Mouse (Mus musculus): ENCODE results near the gene March2. TPM values are rescaled to one million over a fixed set of nuclear protein-coding genes. Genes with fewer than 3 reads are reported as not detected.

March2 gene
- polyA plus RNA-seq, 1 experiment, result 17.1 TPM

- Histone ChIP-seq H3K27ac (ENCODE audit: insufficient read depth, low read length) (no peak overlapping the region), H3K27me3 (ENCODE audit: control insufficient read depth, insufficient read depth, low read length, poor library complexity, severe bottlenecking) (no peaks in the 10 kb centered on the region), H3K9me3 (replicated peaks; ENCODE audit: control insufficient read depth, insufficient read depth, low read length, poor library complexity, severe bottlenecking) (no peaks in the 10 kb centered on the region), H3K9ac (ENCODE audit: low read depth, poor library complexity, severe bottlenecking) (no peak overlapping the region), H3K36me3 (ENCODE audit: control insufficient read depth, insufficient read depth, low read length, poor library complexity, severe bottlenecking) (peaks cover 26% of the 10 kb centered on the region), H3K4me3 (ENCODE audit: low read depth, low read length) (no peak overlapping the region), H3K4me1 (ENCODE audit: control insufficient read depth, insufficient read depth, low read length) (no peaks in the 10 kb centered on the region)
- TF ChIP-seq EP300 (IDR thresholded peaks at IDR 0.05; ENCODE audit: insufficient read depth, low read depth, low read length) (no peak), POLR2A (IDR thresholded peaks at IDR 0.05; ENCODE audit: insufficient read depth, low read length) (no peak), CTCF (IDR thresholded peaks at IDR 0.05; ENCODE audit: low read depth, low read length) (no peak)
Observed at GRCm38 (mm10) chr17:33673837-33674236, 44.6 kb downstream of the March2 start.

DNA sequence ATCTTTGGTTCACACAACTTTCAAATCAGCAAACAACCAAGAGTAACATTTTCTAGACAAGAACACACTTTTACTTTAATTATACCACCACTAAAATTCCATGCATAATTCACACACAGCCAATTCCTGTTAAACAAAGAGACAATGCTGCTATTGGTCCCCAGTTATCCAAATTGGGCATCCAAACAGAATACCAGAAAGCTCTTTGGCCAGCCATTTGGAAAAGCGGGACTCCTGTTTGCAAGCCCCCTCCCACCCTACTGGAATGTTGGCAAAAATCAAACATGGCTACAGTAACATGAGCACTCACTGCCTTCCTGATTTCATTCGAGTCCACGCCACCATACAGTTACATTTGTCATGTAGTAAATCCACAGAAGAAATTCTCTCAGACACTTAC lies 48.8 kb downstream of the March2 start:
- Histone ChIP-seq H3K4me1 (ENCODE audit: control insufficient read depth, insufficient read depth, low read length) (no peaks in the 10 kb centered on the region), H3K9ac (ENCODE audit: low read depth, poor library complexity, severe bottlenecking) (no peak overlapping the region), H3K36me3 (ENCODE audit: control insufficient read depth, insufficient read depth, low read length, poor library complexity, severe bottlenecking) (peaks cover 30% of the 10 kb centered on the region), H3K4me3 (ENCODE audit: low read depth, low read length) (no peak overlapping the region), H3K27me3 (ENCODE audit: control insufficient read depth, insufficient read depth, low read length, poor library complexity, severe bottlenecking) (no peaks in the 10 kb centered on the region), H3K9me3 (replicated peaks; ENCODE audit: control insufficient read depth, insufficient read depth, low read length, poor library complexity, severe bottlenecking) (no peaks in the 10 kb centered on the region), H3K27ac (ENCODE audit: insufficient read depth, low read length) (no peak overlapping the region)
- no peak for TF ChIP-seq POLR2A (IDR thresholded peaks at IDR 0.05; ENCODE audit: insufficient read depth, low read length)
- TF ChIP-seq CTCF (IDR thresholded peaks at IDR 0.05; ENCODE audit: low read depth, low read length), result no peak
- no peak for TF ChIP-seq EP300 (IDR thresholded peaks at IDR 0.05; ENCODE audit: insufficient read depth, low read depth, low read length)

GRCm38 (mm10) chr17:33666813-33667212 lies 51.7 kb downstream of the March2 start:
- no peak overlapping the region for H3K9ac ChIP-seq (ENCODE audit: low read depth, poor library complexity, severe bottlenecking)
- no peaks in the 10 kb centered on the region for H3K27me3 ChIP-seq (ENCODE audit: control insufficient read depth, insufficient read depth, low read length, poor library complexity, severe bottlenecking)
- no peak overlapping the region for H3K4me3 ChIP-seq (ENCODE audit: low read depth, low read length)
- H3K9me3 ChIP-seq (replicated peaks; ENCODE audit: control insufficient read depth, insufficient read depth, low read length, poor library complexity, severe bottlenecking), result no peaks in the 10 kb centered on the region
- H3K4me1 ChIP-seq (ENCODE audit: control insufficient read depth, insufficient read depth, low read length), result no peaks in the 10 kb centered on the region
- no peak for TF ChIP-seq CTCF (IDR thresholded peaks at IDR 0.05; ENCODE audit: low read depth, low read length)
- TF ChIP-seq EP300 (IDR thresholded peaks at IDR 0.05; ENCODE audit: insufficient read depth, low read depth, low read length), result no peak
- no peak for TF ChIP-seq POLR2A (IDR thresholded peaks at IDR 0.05; ENCODE audit: insufficient read depth, low read length)
- peaks cover 51% of the 10 kb centered on the region for H3K36me3 ChIP-seq (ENCODE audit: control insufficient read depth, insufficient read depth, low read length, poor library complexity, severe bottlenecking)
- no peak overlapping the region for H3K27ac ChIP-seq (ENCODE audit: insufficient read depth, low read length)

GRCm38 (mm10) chr17:33649781-33650475 lies 68.5 kb downstream of the March2 start:
- H3K4me1 ChIP-seq (ENCODE audit: control insufficient read depth, insufficient read depth, low read length), result no peaks in the 10 kb centered on the region
- no peaks in the 10 kb centered on the region for H3K9me3 ChIP-seq (replicated peaks; ENCODE audit: control insufficient read depth, insufficient read depth, low read length, poor library complexity, severe bottlenecking)
- no peak overlapping the region for H3K27ac ChIP-seq (ENCODE audit: insufficient read depth, low read length)
- peak overlapping the region; percentile 5 for H3K4me3 ChIP-seq (ENCODE audit: low read depth, low read length)
- H3K9ac ChIP-seq (ENCODE audit: low read depth, poor library complexity, severe bottlenecking), result no peak overlapping the region
- H3K36me3 ChIP-seq (ENCODE audit: control insufficient read depth, insufficient read depth, low read length, poor library complexity, severe bottlenecking), result peaks cover 71% of the 10 kb centered on the region
- H3K27me3 ChIP-seq (ENCODE audit: control insufficient read depth, insufficient read depth, low read length, poor library complexity, severe bottlenecking), result no peaks in the 10 kb centered on the region
- TF ChIP-seq EP300 (IDR thresholded peaks at IDR 0.05; ENCODE audit: insufficient read depth, low read depth, low read length) (no peak), CTCF (IDR thresholded peaks at IDR 0.05; ENCODE audit: low read depth, low read length) (no peak), POLR2A (IDR thresholded peaks at IDR 0.05; ENCODE audit: insufficient read depth, low read length) (no peak)

- no peaks in the 10 kb centered on the region for H3K4me1 ChIP-seq (ENCODE audit: control insufficient read depth, insufficient read depth, low read length)
- no peaks in the 10 kb centered on the region for H3K27me3 ChIP-seq (ENCODE audit: control insufficient read depth, insufficient read depth, low read length, poor library complexity, severe bottlenecking)
- no peak overlapping the region for H3K27ac ChIP-seq (ENCODE audit: insufficient read depth, low read length)
- no peaks in the 10 kb centered on the region for H3K9me3 ChIP-seq (replicated peaks; ENCODE audit: control insufficient read depth, insufficient read depth, low read length, poor library complexity, severe bottlenecking)
- no peak overlapping the region for H3K4me3 ChIP-seq (ENCODE audit: low read depth, low read length)
- no peak overlapping the region for H3K9ac ChIP-seq (ENCODE audit: low read depth, poor library complexity, severe bottlenecking)
- no peak for TF ChIP-seq EP300 (IDR thresholded peaks at IDR 0.05; ENCODE audit: insufficient read depth, low read depth, low read length)
- no peak for TF ChIP-seq CTCF (IDR thresholded peaks at IDR 0.05; ENCODE audit: low read depth, low read length)
- no peak for TF ChIP-seq POLR2A (IDR thresholded peaks at IDR 0.05; ENCODE audit: insufficient read depth, low read length)
- H3K36me3 ChIP-seq (ENCODE audit: control insufficient read depth, insufficient read depth, low read length, poor library complexity, severe bottlenecking), result peaks cover 40% of the 10 kb centered on the region
Observed at GRCm38 (mm10) chr17:33645073-33645472, 73.4 kb downstream of the March2 start.

DNA sequence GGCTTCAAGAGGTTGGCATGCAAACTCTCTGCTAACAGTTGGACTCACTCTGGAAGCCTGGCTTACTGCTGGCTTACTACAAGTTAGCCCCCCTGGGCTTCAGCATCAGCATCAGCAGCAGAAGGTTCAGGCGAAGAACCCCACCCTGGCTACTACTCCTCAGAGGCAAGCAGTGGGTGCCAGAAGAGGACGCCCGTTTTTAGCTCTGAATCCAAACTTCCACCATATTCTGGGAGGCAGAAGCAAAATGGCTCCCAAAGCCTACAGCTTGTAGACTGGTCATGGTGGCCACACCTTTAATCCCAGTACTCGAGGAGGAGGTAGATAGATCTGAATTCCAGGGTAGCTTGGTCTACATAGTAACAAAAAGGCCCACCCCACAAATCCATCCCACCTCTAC lies 74.4 kb downstream of the March2 start:
- peaks cover 33% of the 10 kb centered on the region for H3K36me3 ChIP-seq (ENCODE audit: control insufficient read depth, insufficient read depth, low read length, poor library complexity, severe bottlenecking)
- H3K27ac ChIP-seq (ENCODE audit: insufficient read depth, low read length), result no peak overlapping the region
- H3K4me1 ChIP-seq (ENCODE audit: control insufficient read depth, insufficient read depth, low read length), result no peaks in the 10 kb centered on the region
- TF ChIP-seq POLR2A (IDR thresholded peaks at IDR 0.05; ENCODE audit: insufficient read depth, low read length) (no peak), CTCF (IDR thresholded peaks at IDR 0.05; ENCODE audit: low read depth, low read length) (no peak), EP300 (IDR thresholded peaks at IDR 0.05; ENCODE audit: insufficient read depth, low read depth, low read length) (no peak)
- no peaks in the 10 kb centered on the region for H3K27me3 ChIP-seq (ENCODE audit: control insufficient read depth, insufficient read depth, low read length, poor library complexity, severe bottlenecking)
- H3K9ac ChIP-seq (ENCODE audit: low read depth, poor library complexity, severe bottlenecking), result no peak overlapping the region
- H3K9me3 ChIP-seq (replicated peaks; ENCODE audit: control insufficient read depth, insufficient read depth, low read length, poor library complexity, severe bottlenecking), result no peaks in the 10 kb centered on the region
- no peak overlapping the region for H3K4me3 ChIP-seq (ENCODE audit: low read depth, low read length)
